Mouse (Mus musculus): Measurements from ENCODE around the gene Stx8.

Stx8 gene

GRCm38 (mm10) chr11:68223143-68223542 lies 257.1 kb downstream of the Stx8 start:
- no peak for DNase-seq (ENCODE audit: low spot score)

- no peak for DNase-seq (ENCODE audit: low spot score)
Observed at GRCm38 (mm10) chr11:68226654-68227057, 260.7 kb downstream of the Stx8 start.

GRCm38 (mm10) chr11:68227837-68228236 lies 261.8 kb downstream of the Stx8 start:
- DNase-seq (ENCODE audit: low spot score): no peak

GRCm38 (mm10) chr11:68228941-68229665 lies 263.1 kb downstream of the Stx8 start:
- no peak for DNase-seq (ENCODE audit: low spot score)

GRCm38 (mm10) chr11:68231558-68231957 lies 265.6 kb downstream of the Stx8 start:
- no peak for DNase-seq (ENCODE audit: low spot score)

- DNase-seq (ENCODE audit: low spot score): no peak
Observed at GRCm38 (mm10) chr11:68233469-68233965, 267.5 kb downstream of the Stx8 start.

GRCm38 (mm10) chr11:68239756-68240155 lies 273.8 kb downstream of the Stx8 start:
- DNase-seq (ENCODE audit: low spot score): no peak

GRCm38 (mm10) chr11:68244254-68244991 lies 278.4 kb downstream of the Stx8 start:
- DNase-seq (ENCODE audit: low spot score): no peak

GRCm38 (mm10) chr11:68244992-68245261 lies 278.9 kb downstream of the Stx8 start:
- DNase-seq (ENCODE audit: low spot score): no peak

- DNase-seq (ENCODE audit: low spot score): no peak
Observed at GRCm38 (mm10) chr11:68247897-68248296, 281.9 kb downstream of the Stx8 start.

- no peak for DNase-seq (ENCODE audit: low spot score)
Observed at GRCm38 (mm10) chr11:68250106-68250505, 284.1 kb downstream of the Stx8 start.

- DNase-seq (ENCODE audit: low spot score): no peak
Observed at GRCm38 (mm10) chr11:68253531-68253930, 287.5 kb downstream of the Stx8 start.

All from spleen, adult 12 weeks (tissue).